Mouse (Mus musculus) 3134 (cell line): ENCODE results near the gene Rara.
"Not testable (repeated sequence)": the region's sequence is repeated elsewhere in the genome, so short reads cannot be mapped to it uniquely, and the experiment has no call there.

Experiments used
- DNase-seq: peaks from one replicate; pipeline ENCODE4 v3.0.0-alpha.2; 2011; ENCODE audit warnings: low spot score; ENCODE audit not compliant: insufficient read length; ENCODE audit errors: extremely low read depth

Rara gene

GRCm38 (mm10) chr11:98927438-98928076 is at the start of gene Rara:
TSS of gene Rara (plus strand) at chr11:98927818.
- no peak for DNase-seq

GRCm38 (mm10) chr11:98887703-98888102 is 39.9 kb upstream of the Rara start:
- no peak for DNase-seq

- no peak for DNase-seq
Observed at GRCm38 (mm10) chr11:98889077-98889476, 38.5 kb upstream of the Rara start.

- no peak for DNase-seq
Observed at GRCm38 (mm10) chr11:98889977-98890376, 37.6 kb upstream of the Rara start.

GRCm38 (mm10) chr11:98892426-98892825 is 35.2 kb upstream of the Rara start:
- DNase-seq, result no peak

- no peak for DNase-seq
Observed at GRCm38 (mm10) chr11:98900529-98901125, 27.0 kb upstream of the Rara start.

GRCm38 (mm10) chr11:98902621-98903245 is 24.9 kb upstream of the Rara start:
- DNase-seq, result no peak

- DNase-seq, result no peak
Observed at GRCm38 (mm10) chr11:98904577-98904976, 23.0 kb upstream of the Rara start.

GRCm38 (mm10) chr11:98905033-98905432 is 22.6 kb upstream of the Rara start:
- DNase-seq, result no peak

GRCm38 (mm10) chr11:98905583-98905982 is 22.0 kb upstream of the Rara start:
- no peak for DNase-seq

- DNase-seq, result no peak
Observed at GRCm38 (mm10) chr11:98907063-98907436, 20.6 kb upstream of the Rara start.

- DNase-seq, result peak; percentile 96
Observed at GRCm38 (mm10) chr11:98907437-98908173, 20.0 kb upstream of the Rara start, which contains the start of gene Cdc6. TSS of gene Cdc6 (plus strand) at chr11:98907801.

- DNase-seq, result no peak
Observed at GRCm38 (mm10) chr11:98909654-98910053, 18.0 kb upstream of the Rara start.

- no peak for DNase-seq
Observed at GRCm38 (mm10) chr11:98910415-98910814, 17.2 kb upstream of the Rara start.

GRCm38 (mm10) chr11:98911498-98911897 is 16.1 kb upstream of the Rara start:
- no peak for DNase-seq

GRCm38 (mm10) chr11:98914196-98914595 is 13.4 kb upstream of the Rara start:
- no peak for DNase-seq

GRCm38 (mm10) chr11:98916376-98916775 is 11.2 kb upstream of the Rara start:
- DNase-seq, result not testable (repeated sequence)

- no peak for DNase-seq
Observed at GRCm38 (mm10) chr11:98917428-98918005, 10.1 kb upstream of the Rara start.

GRCm38 (mm10) chr11:98918231-98918630 is 9.4 kb upstream of the Rara start:
- DNase-seq, result no peak

GRCm38 (mm10) chr11:98919009-98919408 is 8.6 kb upstream of the Rara start:
- DNase-seq, result no peak

- DNase-seq, result not testable (repeated sequence)
Observed at GRCm38 (mm10) chr11:98921813-98922212, 5.8 kb upstream of the Rara start.
